In the genomic region with DNA sequence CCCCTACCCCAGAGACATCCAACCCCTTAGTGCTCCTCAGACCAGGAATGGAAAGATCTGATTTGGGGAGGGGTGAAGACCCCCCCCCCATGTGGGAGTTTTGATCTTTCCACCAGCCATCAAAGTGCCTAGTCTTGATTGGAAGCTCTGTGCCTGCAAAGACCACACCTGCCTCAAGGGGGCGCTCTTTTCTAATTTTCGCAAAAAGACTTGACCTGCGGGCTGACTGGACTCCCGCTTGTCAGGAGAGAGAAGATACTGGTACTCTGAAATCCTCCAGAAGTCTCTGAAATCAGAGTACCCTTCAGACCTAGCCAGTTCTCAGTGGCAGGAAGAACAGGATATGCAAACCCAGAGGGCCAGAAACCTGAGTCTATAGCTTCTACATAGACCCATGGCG, we compare ENCODE assay signal across 9 mouse cellular contexts. TPM values are rescaled to one million over a fixed set of nuclear protein-coding genes. Genes with fewer than 3 reads are reported as not detected.
A peak's percentile ranks its signal among the peaks of the same experiment; 100 is the strongest.
DNase-seq lines count a peak whose midpoint lies in the region; ATAC-seq lines count a peak whose summit lies in the region.
"Had no signal": no experiment of that assay in that cellular context is flagged by ENCODE, and none has a peak within 500 bp of the region (broad histone marks: within the 10 kb centered on the region; RNA-seq: fewer than 3 reads in every experiment).

No protein-coding gene starts in this region.

- no peaks in the 10 kb centered on the region; the same call in 1 of the 2 replicates for H3K27me3 ChIP-seq in neural tube, embryonic 11.5 days (ENCODE audit: control insufficient read depth, insufficient read depth, low read length)

- peak; percentile 53 to 70 for DNase-seq in left cerebral cortex, adult 18-20 months (ENCODE audit: low spot score in 2 of 2)
- DNase-seq in left cerebral cortex, adult 11 months (ENCODE audit: low spot score), result no peak
- DNase-seq in T-cell, adult 2 months (ENCODE audit: low spot score), result peak; percentile 23
- peak; percentile 60 to 68 for DNase-seq in cerebellum, postnatal 36 days
- DNase-seq in gastrocnemius, postnatal 10 days, result peak; percentile 52
- peak; percentile 80 for DNase-seq in left cerebral cortex, postnatal 4 days
- DNase-seq in neural tube, embryonic 11.5 days (ENCODE audit: low spot score), result peak; percentile 77
- DNase-seq in yolk sac, embryonic 10.5 days (ENCODE audit: low spot score), result peak; percentile 25

- ATAC-seq in neural tube, embryonic 11.5 days (ENCODE audit: insufficient read depth, low FRiP score, low TSS enrichment), result no peak

- H3K4me3 ChIP-seq in neural tube, embryonic 11.5 days (ENCODE audit: low read depth, low read length), result no peak overlapping the region
- H3K4me3 ChIP-seq: erythroblast, embryonic 14.5 days had no signal

- H3K9me3 ChIP-seq in neural tube, embryonic 11.5 days (ENCODE audit: control insufficient read depth, low read length), result no peaks in the 10 kb centered on the region

- intact Hi-C loops in left cerebral cortex, postnatal 4 days (cut with DNase I), result no loop called here

- H3K27ac ChIP-seq in neural tube, embryonic 11.5 days (ENCODE audit: low read depth, low read length), result no peak overlapping the region

- H3K9ac ChIP-seq in neural tube, embryonic 11.5 days (ENCODE audit: low read length), result no peak overlapping the region

- H3K36me3 ChIP-seq in neural tube, embryonic 11.5 days (ENCODE audit: control insufficient read depth, insufficient read depth, low read length), result no peaks in the 10 kb centered on the region

- 5% methylated on average over 5 of the region's 5 CpGs for WGBS in neural tube, embryonic 11.5 days

- no peak overlapping the region for H3K4me2 ChIP-seq in neural tube, embryonic 11.5 days (ENCODE audit: low read depth)

- peaks cover 23% of the 10 kb centered on the region for H3K4me1 ChIP-seq in neural tube, embryonic 11.5 days (ENCODE audit: control insufficient read depth, insufficient read depth, low read length)

RNA-seq across cellular contexts. Expression of gene Rhcg, which starts 40.8 kb away (rescaled TPM):
- 1 to 10 TPM; 1.6 to 2.3 TPM for total RNA-seq in left cerebral cortex, adult 18-20 months (2021)
- total RNA-seq in gastrocnemius, postnatal 10 days (2021), result not detected
- total RNA-seq in left cerebral cortex, postnatal 4 days (2021), result 1 to 10 TPM; 2.4 to 3.7 TPM
- 0.97 and 1.8 TPM in 2 replicates for polyA plus RNA-seq in neural tube, embryonic 11.5 days (2014; fragmentation: Nextera tagmentation; extraction: Ambion mirVana)
